ENCODE assay signal across 22 mouse cellular contexts in genomic region chr4:120822191-120822911, GRCm38 (mm10). TPM values are rescaled to one million over a fixed set of nuclear protein-coding genes. Genes with fewer than 3 reads are reported as not detected.
A peak's percentile ranks its signal among the peaks of the same experiment; 100 is the strongest.
DNase-seq lines count a peak whose midpoint lies in the region; ATAC-seq and TF ChIP-seq lines count a peak whose summit lies in the region.
"Had no signal": no experiment of that assay in that cellular context is flagged by ENCODE, and none has a peak within 500 bp of the region (broad histone marks: within the 10 kb centered on the region; RNA-seq: fewer than 3 reads in every experiment).

No protein-coding gene starts in this region.

- H3K9ac ChIP-seq in heart, postnatal 0 days (replicated peaks; ENCODE audit: low read depth, low read length) = no peak overlapping the region
- H3K9ac ChIP-seq in kidney, embryonic 15.5 days = no peak overlapping the region
- H3K9ac ChIP-seq in liver, embryonic 13.5 days = peak overlapping the region; percentile 30; the same call in 1 of the 2 replicates
- H3K9ac ChIP-seq: forebrain, embryonic 12.5 days; hindbrain, embryonic 12.5 days; limb, embryonic 15.5 days; neural tube, embryonic 15.5 days had no signal

- 80% methylated on average over 2 of the region's 2 CpGs for WGBS in heart, postnatal 0 days
- 93% methylated on average over 2 of the region's 2 CpGs for WGBS in kidney, embryonic 15.5 days
- WGBS in liver, embryonic 13.5 days (ENCODE audit: insufficient replicate concordance) = 93% methylated on average over 2 of the region's 2 CpGs

- no peak for TF ChIP-seq CTCF in heart, postnatal 0 days (IDR thresholded peaks at IDR 0.05; ENCODE audit: low read depth)

- TF ChIP-seq EP300 in heart, postnatal 0 days (IDR thresholded peaks at IDR 0.05; ENCODE audit: low read depth) = no peak

- no peak for DNase-seq in heart, postnatal 0 days (ENCODE audit: low spot score)
- DNase-seq in heart, postnatal 14 days = no peak
- DNase-seq in adipocyte (ENCODE audit: low spot score) = peak; percentile 57
- DNase-seq in liver, embryonic 13.5 days = no peak
- no peak for DNase-seq in spleen, postnatal 10 days (ENCODE audit: low spot score in 2 of 2)
- DNase-seq in right cerebral cortex, adult 18-20 months = no peak
- no peak for DNase-seq in spleen, adult 18-20 months
- DNase-seq: cerebellum, adult 8-10 months; gastrocnemius, postnatal 10 days; heart, adult 2 months; layer of hippocampus, postnatal 36 days; lung, postnatal 10 days; right cerebral cortex, postnatal 25 days; thymus, adult 2 months had no signal

- no peaks in the 10 kb centered on the region for H3K27me3 ChIP-seq in heart, postnatal 0 days (ENCODE audit: control insufficient read depth, insufficient read depth, low read length)
- no peaks in the 10 kb centered on the region for H3K27me3 ChIP-seq in kidney, embryonic 15.5 days
- no peaks in the 10 kb centered on the region for H3K27me3 ChIP-seq in liver, embryonic 13.5 days
- H3K27me3 ChIP-seq: forebrain, embryonic 12.5 days; hindbrain, embryonic 12.5 days; limb, embryonic 15.5 days; neural tube, embryonic 15.5 days had no signal

- 0 out of 2 replicates have a peak overlapping the region, but pooled peaks have one; percentile 30 for H3K27ac ChIP-seq in heart, postnatal 0 days (ENCODE audit: low read depth)
- peak overlapping the region; percentile 81 for H3K27ac ChIP-seq in kidney, embryonic 15.5 days
- H3K27ac ChIP-seq in liver, embryonic 13.5 days = peak overlapping the region; percentile 29
- H3K27ac ChIP-seq: forebrain, embryonic 12.5 days; heart, adult 2 months; hindbrain, embryonic 12.5 days; limb, embryonic 15.5 days; neural tube, embryonic 15.5 days had no signal

- no peaks in the 10 kb centered on the region for H3K9me3 ChIP-seq in heart, postnatal 0 days (replicated peaks; ENCODE audit: control insufficient read depth, low read length)
- H3K9me3 ChIP-seq in kidney, embryonic 15.5 days (replicated peaks) = no peaks in the 10 kb centered on the region
- no peaks in the 10 kb centered on the region for H3K9me3 ChIP-seq in liver, embryonic 13.5 days (replicated peaks)
- H3K9me3 ChIP-seq: forebrain, embryonic 12.5 days; G1E; hindbrain, embryonic 12.5 days; limb, embryonic 15.5 days; neural tube, embryonic 15.5 days had no signal

- H3K4me1 ChIP-seq in heart, postnatal 0 days (ENCODE audit: control insufficient read depth, insufficient read depth) = peaks cover 24% of the 10 kb centered on the region
- peaks cover 46% of the 10 kb centered on the region for H3K4me1 ChIP-seq in kidney, embryonic 15.5 days
- peaks cover 71% of the 10 kb centered on the region for H3K4me1 ChIP-seq in liver, embryonic 13.5 days (replicated peaks)

- intact Hi-C loops in heart, postnatal 14 days (cut with DNase I) = loop anchor here (10.0 kb wide), 1 partner anchor 392 kb away; the partner anchor contains the start of gene Rlf

- no peak overlapping the region for H3K4me3 ChIP-seq in heart, postnatal 0 days (ENCODE audit: low read depth, low read length)
- no peak overlapping the region for H3K4me3 ChIP-seq in kidney, embryonic 15.5 days (replicated peaks)
- H3K4me3 ChIP-seq in liver, embryonic 13.5 days (replicated peaks) = no peak overlapping the region
- H3K4me3 ChIP-seq: forebrain, embryonic 12.5 days; heart, adult 2 months; hindbrain, embryonic 12.5 days; limb, embryonic 15.5 days; neural tube, embryonic 15.5 days had no signal

- no peak overlapping the region for H3K4me2 ChIP-seq in heart, postnatal 0 days (ENCODE audit: low read depth, low read length)
- no peak overlapping the region for H3K4me2 ChIP-seq in kidney, embryonic 15.5 days
- H3K4me2 ChIP-seq in liver, embryonic 13.5 days = peak overlapping the region; percentile 87; the same call in 1 of the 2 replicates
- H3K4me2 ChIP-seq: forebrain, embryonic 12.5 days; hindbrain, embryonic 12.5 days; limb, embryonic 15.5 days; neural tube, embryonic 15.5 days had no signal

- ATAC-seq in heart, postnatal 0 days (ENCODE audit: insufficient read depth, low read depth) = no peak
- ATAC-seq in kidney, embryonic 15.5 days (replicated peaks; ENCODE audit: low FRiP score) = no peak
- ATAC-seq in liver, embryonic 13.5 days (ENCODE audit: low read depth) = no peak
- ATAC-seq: inflammation-experienced regulatory T-cells, adult 6 months; midbrain, embryonic 16.5 days had no signal

- no peaks in the 10 kb centered on the region for H3K36me3 ChIP-seq in heart, postnatal 0 days (replicated peaks; ENCODE audit: control insufficient read depth, insufficient read depth, low read length)
- no peaks in the 10 kb centered on the region for H3K36me3 ChIP-seq in kidney, embryonic 15.5 days
- no peaks in the 10 kb centered on the region; the same call in 1 of the 2 replicates for H3K36me3 ChIP-seq in liver, embryonic 13.5 days
- H3K36me3 ChIP-seq: forebrain, embryonic 12.5 days; hindbrain, embryonic 12.5 days; limb, embryonic 15.5 days; neural tube, embryonic 15.5 days had no signal

RNA-seq across cellular contexts. Expression of gene Nfyc, which starts 9.0 kb away (rescaled TPM):
- 165 and 174 TPM in 2 replicates for total RNA-seq in heart, postnatal 0 days (2014; rRNA removed; ENCODE audit: low replicate concordance)
- polyA plus RNA-seq in heart, postnatal 0 days (2015; fragmentation: Nextera tagmentation; extraction: Ambion mirVana) = 84.4 and 91.1 TPM in 2 replicates
- total RNA-seq in heart, postnatal 14 days (2021) = 10 to 100 TPM; 66.3 to 67.9 TPM
- 112 and 115 TPM in 2 replicates for polyA plus RNA-seq in kidney, embryonic 15.5 days (2015; fragmentation: Nextera tagmentation; extraction: Ambion mirVana)
- polyA plus RNA-seq in liver, embryonic 13.5 days (2015; fragmentation: Nextera tagmentation; extraction: Ambion mirVana) = 54.1 and 60.4 TPM in 2 replicates

RNA-seq across cellular contexts. Expression of gene Rims3, which starts 32.3 kb away (rescaled TPM):
- total RNA-seq in heart, postnatal 0 days (2014; rRNA removed; ENCODE audit: low replicate concordance) = 0.04 TPM in 2 replicates
- 0.05 and 0.10 TPM in 2 replicates for polyA plus RNA-seq in heart, postnatal 0 days (2015; fragmentation: Nextera tagmentation; extraction: Ambion mirVana)
- total RNA-seq in heart, postnatal 14 days (2021) = under 1 TPM; 0.12 to 0.22 TPM
- polyA plus RNA-seq in kidney, embryonic 15.5 days (2015; fragmentation: Nextera tagmentation; extraction: Ambion mirVana) = 0.54 and 1.2 TPM in 2 replicates
- 0.16 and 0.19 TPM in 2 replicates for polyA plus RNA-seq in liver, embryonic 13.5 days (2015; fragmentation: Nextera tagmentation; extraction: Ambion mirVana)
- polyA plus RNA-seq: G1E had no signal

Comparison
In these comparisons a context has a peak if more than half of its experiments do, and no peak if none do; other contexts are left out.
1. H3K27ac ChIP-seq: peak in every context shown above with its lines; median percentile 81 in kidney, embryonic 15.5 days; 30 in heart, postnatal 0 days; 29 in liver, embryonic 13.5 days.